Mouse (Mus musculus) layer of hippocampus, adult 8-10 months (tissue): ENCODE results near the gene Gm906. TPM values are rescaled to one million over a fixed set of nuclear protein-coding genes. Genes with fewer than 3 reads are reported as not detected.
"Not testable (repeated sequence)": the region's sequence is repeated elsewhere in the genome, so short reads cannot be mapped to it uniquely, and the experiment has no call there.

ENCODE experiments used
- DNase-seq, 2 experiments: peaks; one replicate each; pipeline ENCODE4 v3.0.0; 2022; ENCODE audit warnings: low spot score in 2 of 2
- microRNA-seq, 2 experiments: library from miRNA; unstranded; fragments of <30 nt; microRNA quantifications; one replicate each; pipeline ENCODE4 v1.2.0; 2022
- total RNA-seq, 4 experiments: library from RNA; stranded (reverse); gene quantifications; 2 replicates each; pipeline ENCODE4 v1.2.4; 2022

Gm906 gene
- not detected for total RNA-seq

DNA sequence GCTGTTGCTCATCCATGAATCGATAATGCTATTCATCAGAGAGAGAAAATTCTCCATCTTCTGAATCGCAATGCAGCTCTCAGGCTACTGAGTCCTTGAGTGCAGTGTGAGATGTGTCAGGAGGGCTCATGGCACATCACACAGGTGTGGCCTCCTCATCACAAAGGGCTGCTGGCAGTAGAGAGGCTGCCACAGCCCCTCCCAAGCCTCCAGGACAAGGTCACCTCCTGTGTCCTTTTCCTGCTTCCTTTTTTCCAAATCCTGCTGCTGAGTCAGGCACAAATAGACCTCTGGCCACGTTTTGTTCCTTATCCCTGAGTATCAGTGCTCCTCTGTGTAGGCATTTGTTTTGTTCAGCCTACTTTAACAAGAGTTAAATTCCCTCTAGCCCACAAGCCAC is at the start of gene Gm906:
Gm906 (minus strand) TSS at position 101 of the 400 bp plus-strand sequence.
- DNase-seq: not testable (repeated sequence)

DNA sequence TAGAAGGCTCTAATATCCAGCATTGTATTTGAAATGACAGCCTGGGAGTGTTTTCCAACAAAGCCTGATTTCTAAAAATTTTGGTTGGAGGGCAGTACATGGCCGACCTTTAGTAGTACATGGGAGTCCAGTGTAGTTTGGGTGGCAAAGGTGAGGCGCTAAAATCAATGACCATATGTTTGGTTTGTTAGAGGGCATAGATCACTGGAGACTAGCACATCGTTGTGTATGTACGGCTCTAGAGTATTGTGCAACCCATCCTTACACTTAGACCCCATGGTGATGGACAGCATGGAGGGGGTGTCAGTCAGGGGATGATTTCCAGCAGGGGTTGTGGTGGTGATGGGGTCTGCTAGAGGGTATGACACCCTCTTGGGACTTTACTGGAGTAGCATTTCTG is 33.2 kb upstream of the Gm906 start:
- not testable (repeated sequence) for DNase-seq

DNA sequence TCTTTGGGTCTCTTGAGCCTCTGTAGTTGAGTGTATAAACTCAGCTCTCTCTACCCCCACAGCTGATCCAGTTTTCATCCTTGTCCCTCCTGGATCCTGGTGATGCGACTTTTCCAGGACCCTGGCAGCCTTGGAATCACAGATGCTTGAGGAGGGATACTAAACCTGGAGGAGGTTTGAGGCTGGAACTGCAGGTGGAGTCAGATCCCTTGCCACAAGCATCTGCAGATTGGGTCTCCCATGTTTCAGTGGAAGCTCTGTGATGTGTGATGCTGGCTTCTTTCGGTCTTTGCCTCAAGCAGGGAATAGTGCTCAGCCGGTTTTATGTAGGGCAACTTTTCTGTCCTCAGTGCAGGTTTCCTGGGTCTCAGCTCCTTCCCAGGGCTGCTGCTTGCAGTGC is 13.6 kb downstream of the Gm906 start:
- no peak for DNase-seq

DNA sequence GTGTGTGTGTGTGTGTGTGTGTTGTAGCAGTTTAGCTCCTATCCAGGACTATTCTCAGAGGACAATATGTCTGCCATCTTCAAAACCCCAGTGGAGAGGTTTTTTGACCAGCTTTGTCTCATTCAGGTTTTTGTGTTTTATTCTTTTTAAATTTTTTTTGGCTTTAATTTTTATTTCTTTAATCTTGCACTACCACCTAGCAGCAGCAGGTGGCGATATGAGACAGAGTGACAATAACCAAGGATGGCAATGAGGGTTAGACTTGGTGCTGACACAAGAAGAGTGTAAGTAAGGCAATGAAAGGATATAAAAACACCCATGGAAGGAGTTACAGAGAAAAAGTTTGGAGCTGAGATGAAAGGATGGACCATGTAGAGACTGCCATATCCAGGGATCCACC is 38.3 kb downstream of the Gm906 start:
- peak in 1 of 2 experiments; percentile 21 for DNase-seq

DNA sequence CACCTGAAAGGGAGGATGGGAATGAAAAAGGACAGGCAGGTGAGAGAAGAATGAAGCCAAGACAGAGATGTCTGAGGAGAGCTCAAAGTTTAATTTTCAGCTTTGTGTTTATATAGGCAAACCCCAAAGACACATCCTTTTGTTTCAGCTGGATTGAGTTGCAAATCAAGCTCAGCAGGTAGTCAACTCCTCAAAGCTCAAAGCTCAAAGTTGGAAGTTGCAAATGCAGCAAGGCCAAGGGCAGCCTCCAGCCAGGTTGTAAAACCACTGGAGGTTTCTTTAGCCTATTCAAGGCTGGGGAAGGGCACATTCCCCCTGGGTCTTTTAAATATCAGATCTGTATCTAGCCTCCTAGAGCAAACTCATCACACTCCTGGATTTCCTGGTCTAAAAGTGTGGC is 39.9 kb downstream of the Gm906 start:
- not testable (repeated sequence) for DNase-seq

DNA sequence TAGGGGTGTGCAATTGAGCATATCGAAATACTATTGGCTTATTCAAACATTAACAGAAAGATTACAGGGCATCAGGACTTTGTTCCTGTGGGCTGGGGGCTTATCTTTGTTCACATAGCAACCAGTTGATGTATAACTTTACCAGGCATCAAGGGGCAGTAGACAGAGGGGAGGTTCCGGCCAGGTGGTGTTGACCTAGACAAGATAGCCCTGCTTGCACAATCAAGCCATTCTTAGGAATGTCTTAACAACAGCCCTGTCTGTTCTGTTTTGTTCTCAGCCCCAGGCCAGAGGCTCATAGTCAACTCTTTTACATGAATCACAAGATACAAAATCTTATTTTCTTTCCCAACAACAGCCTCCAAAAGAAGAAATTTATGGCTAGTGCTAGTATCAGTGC is 40.5 kb downstream of the Gm906 start:
- not testable (repeated sequence) for DNase-seq

DNA sequence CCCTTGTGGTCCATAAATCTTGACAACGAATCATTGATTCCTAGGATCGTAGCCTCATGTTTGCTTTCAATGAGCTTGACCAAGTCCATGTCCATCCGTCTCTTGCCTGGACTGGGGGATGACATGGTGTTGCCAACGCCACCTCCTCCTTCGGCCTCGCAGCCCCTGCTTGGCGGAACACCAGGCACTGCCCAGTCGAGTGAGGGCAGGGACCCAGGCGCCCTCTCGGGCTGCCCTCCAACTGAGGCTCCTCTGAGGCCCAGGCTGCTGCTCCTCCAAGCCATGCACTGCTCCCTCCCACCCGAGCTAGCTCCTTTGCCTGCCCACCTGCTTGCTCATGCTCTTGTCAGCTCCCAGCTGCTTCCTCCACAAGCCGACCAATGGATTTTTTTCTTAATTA is 42.1 kb downstream of the Gm906 start:
- DNase-seq: no peak

DNA sequence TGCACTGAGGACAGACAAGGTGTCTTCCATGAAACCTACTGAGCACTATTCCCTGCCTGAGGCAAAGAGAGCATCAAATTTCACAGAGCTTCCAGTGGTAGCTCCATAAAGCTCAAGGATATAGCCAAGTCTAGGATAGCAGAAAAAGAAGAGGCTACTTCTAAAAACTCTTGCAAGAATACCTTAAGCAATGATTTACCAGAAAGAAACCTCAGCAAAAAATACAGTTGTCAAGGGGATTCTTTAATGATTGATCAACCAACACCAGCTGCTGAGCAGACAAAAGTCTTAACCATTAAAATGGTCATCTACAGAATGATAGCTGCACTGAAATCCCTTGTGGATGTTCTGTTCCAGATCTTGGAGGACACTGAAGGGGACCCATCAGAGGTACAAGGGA is 53.3 kb downstream of the Gm906 start:
- not testable (repeated sequence) for DNase-seq

Small RNA genes lying within 50 kb of the gene (microRNA-seq; reads per million reads assigned to microRNA genes)
- gene Gm24017: 0 reads per million in 2 experiments

Other genes with a start within 250 kb of the Gm906 start
- gene Fbxw17, start 167.6 kb upstream of the Gm906 start, total RNA-seq: 10 to 100 TPM; 16.3 to 22.3 (median 19.1) TPM
- not detected for gene Gm47429, start 193.6 kb upstream of the Gm906 start, total RNA-seq
- gene Nutm2, start 217.0 kb upstream of the Gm906 start, total RNA-seq: not detected